Mouse (Mus musculus) olfactory bulb, adult 2 months (tissue): ENCODE measurements around the gene Abca13. TPM values are rescaled to one million over a fixed set of nuclear protein-coding genes. Genes with fewer than 3 reads are reported as not detected.

Experiments
- H3K27ac ChIP-seq: fragments of 200-500 bp; 2 replicates; pipeline ENCODE4 v1.5.1; 2012; ENCODE audit warnings: low read depth, low read length; ENCODE audit not compliant: insufficient read depth
- H3K4me1 ChIP-seq: fragments of 200-500 bp; 2 replicates; pipeline ENCODE4 v1.6.1; 2012; ENCODE audit warnings: low read length; ENCODE audit not compliant: control insufficient read depth, insufficient read depth
- H3K4me3 ChIP-seq: fragments of 200-500 bp; 2 replicates; pipeline ENCODE4 v1.5.1; 2012; ENCODE audit warnings: mild to moderate bottlenecking, low read depth, low read length, moderate library complexity; ENCODE audit not compliant: insufficient read depth
- CTCF ChIP-seq: fragments of 200-500 bp; IDR thresholded peaks from 2 replicates; pipeline ENCODE4 v1.5.1; 2012; ENCODE audit warnings: low read depth, mild to moderate bottlenecking, low read length, moderate library complexity; ENCODE audit not compliant: insufficient read depth
- POLR2A ChIP-seq: fragments of 200-500 bp; IDR thresholded peaks from 2 replicates; pipeline ENCODE4 v1.6.1; 2012; ENCODE audit warnings: mild to moderate bottlenecking, low read depth, low read length, moderate library complexity; ENCODE audit not compliant: insufficient read depth
- WGBS: fragments of 180-500 bp; shearing (Covaris S2); methylation state at CpG from one replicate; pipeline ENCODE4 v1.1.7; 2018; 5-methylcytosine and 5-hydroxymethylcytosine counted together
- polyA plus RNA-seq: library from polyadenylated mRNA; stranded (reverse); fragments of >200 nt; gene quantifications from 2 replicates; pipeline ENCODE4 v1.2.4, GENCODE M21; 2012; ENCODE audit warnings: low replicate concordance; ENCODE audit not compliant: missing spikeins, insufficient read depth, insufficient read length

Abca13 gene
- polyA plus RNA-seq, 1 experiment, result not detected

DNA sequence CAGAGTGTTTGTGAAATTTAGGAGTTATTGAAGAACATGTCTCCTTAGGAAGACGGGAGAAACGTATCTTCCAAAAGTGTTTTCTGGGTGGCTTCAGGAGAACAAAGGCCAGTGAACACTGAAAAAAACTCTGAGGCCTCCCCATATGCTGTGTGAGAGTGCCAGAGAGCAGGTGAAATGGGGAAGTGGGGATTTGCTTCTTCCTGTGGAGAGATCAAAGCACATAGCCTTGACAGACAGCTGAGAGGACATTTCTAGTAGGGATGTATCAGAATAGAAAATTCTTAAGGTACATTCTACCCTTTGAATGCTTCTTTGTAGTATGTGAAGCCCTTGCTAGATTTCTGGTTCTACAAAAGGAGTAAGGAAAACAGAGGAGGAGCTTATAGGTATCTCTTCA, 424.4 kb downstream of the Abca13 start:
- Histone ChIP-seq H3K4me3 (no peak overlapping the region), H3K27ac (no peak overlapping the region), H3K4me1 (no peaks in the 10 kb centered on the region)
- TF ChIP-seq CTCF (no peak), POLR2A (no peak)
- WGBS, result 76% methylated on average over 2 of the region's 2 CpGs

DNA sequence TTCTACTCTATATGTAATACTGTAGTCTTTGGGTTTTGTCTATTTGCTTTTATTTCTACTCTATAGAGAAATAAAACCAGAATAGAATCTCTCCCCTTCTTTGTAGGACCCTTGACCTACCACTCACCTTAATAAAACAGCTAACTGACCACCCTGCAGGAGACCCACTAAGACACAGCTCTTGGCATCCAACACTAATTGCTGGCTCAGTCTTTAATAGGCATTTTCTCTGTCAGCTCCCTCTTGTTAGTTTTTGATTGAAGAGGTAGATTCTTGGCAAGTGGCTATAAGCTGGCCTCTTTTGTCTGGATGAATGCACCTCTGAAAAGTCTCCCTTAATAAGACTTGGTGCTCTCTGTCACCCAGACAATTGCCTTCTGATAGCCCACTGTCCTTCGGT, 424.9 kb downstream of the Abca13 start:
- no peak overlapping the region for H3K4me3 ChIP-seq
- 45% methylated on average over 1 of the region's 1 CpGs for WGBS
- TF ChIP-seq POLR2A (no peak), CTCF (no peak)
- H3K27ac ChIP-seq, result no peak overlapping the region
- no peaks in the 10 kb centered on the region for H3K4me1 ChIP-seq

DNA sequence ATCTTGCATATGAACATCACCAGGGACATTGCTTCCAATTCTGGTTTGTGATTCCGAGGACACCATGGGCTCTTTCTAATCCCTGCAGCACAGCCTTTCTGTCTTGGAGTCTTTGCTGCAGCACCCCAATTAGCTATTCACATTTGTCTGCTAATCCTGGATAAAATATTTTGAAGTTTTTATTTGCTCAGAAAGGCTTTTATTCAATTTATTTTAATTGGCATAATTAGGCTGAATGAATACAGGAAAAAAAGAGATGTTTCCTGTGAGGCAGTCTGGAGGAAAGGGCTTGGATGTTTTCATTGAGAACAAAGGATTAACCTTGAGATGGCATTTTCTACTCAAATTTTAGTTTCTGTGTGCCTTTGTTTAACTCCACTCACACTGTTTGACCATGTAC, 428.2 kb downstream of the Abca13 start:
- TF ChIP-seq CTCF (no peak), POLR2A (no peak)
- 27% methylated on average over 1 of the region's 1 CpGs for WGBS
- H3K4me3 ChIP-seq, result no peak overlapping the region

DNA sequence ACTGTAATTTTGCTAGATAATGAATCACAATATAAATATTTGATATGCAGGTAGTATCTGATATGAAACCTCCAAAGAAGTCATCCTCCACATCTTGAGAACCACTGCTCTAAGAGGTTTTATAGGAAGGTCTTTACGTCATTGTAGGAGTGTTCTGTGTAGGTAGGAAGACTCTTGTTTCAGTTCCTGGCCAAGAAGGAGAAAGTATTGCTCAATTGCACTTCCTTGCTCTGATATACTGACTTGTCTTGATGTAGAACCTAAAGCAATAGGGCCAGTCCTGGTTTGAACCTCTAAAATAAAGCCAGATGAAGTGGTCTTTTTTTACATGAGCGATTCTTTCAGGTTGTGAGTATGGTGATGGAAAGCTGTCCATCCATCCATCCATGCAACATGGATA, 431.1 kb downstream of the Abca13 start:
- Histone ChIP-seq H3K27ac (no peak overlapping the region), H3K4me1 (no peaks in the 10 kb centered on the region), H3K4me3 (no peak overlapping the region)
- WGBS, result 91% methylated on average over 2 of the region's 2 CpGs
- no peak for TF ChIP-seq CTCF
- TF ChIP-seq POLR2A, result no peak

More for the DNA sequence above, 428.2 kb downstream of the Abca13 start:
- H3K4me1 ChIP-seq, result no peaks in the 10 kb centered on the region
- no peak overlapping the region for H3K27ac ChIP-seq

DNA sequence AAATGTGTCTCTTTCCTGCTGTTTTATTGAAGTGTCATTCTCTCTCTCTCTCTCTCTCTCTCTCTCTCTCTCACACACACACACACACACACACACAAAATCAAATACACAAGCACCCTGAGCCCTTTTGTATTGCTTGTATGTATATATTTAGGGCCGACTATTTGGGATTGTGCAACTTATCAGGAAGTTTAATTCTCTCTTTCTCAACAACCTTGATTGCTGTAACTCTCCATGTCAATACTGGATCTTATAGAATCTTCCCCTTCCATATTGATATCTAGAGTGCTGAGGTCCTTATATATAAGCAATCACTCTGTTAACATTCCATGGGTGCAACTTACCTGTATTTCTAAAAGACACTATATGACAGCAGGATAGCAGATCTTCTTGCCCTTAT, 433.0 kb downstream of the Abca13 start:
- Histone ChIP-seq H3K4me3 (no peak overlapping the region), H3K27ac (no peak overlapping the region), H3K4me1 (no peaks in the 10 kb centered on the region)
- WGBS, result 86% methylated on average over 1 of the region's 1 CpGs
- TF ChIP-seq POLR2A, result no peak
- no peak for TF ChIP-seq CTCF

GRCm38 (mm10) chr11:9625812-9626211, 434.1 kb downstream of the Abca13 start:
- Histone ChIP-seq H3K4me1 (no peaks in the 10 kb centered on the region), H3K27ac (no peak overlapping the region), H3K4me3 (no peak overlapping the region)
- TF ChIP-seq CTCF, result no peak
- no peak for TF ChIP-seq POLR2A
- WGBS, result 95% methylated on average over 1 of the region's 1 CpGs

GRCm38 (mm10) chr11:9647272-9647671, 455.5 kb downstream of the Abca13 start:
- WGBS, result 73% methylated on average over 3 of the region's 3 CpGs
- no peak overlapping the region for H3K27ac ChIP-seq
- no peak overlapping the region for H3K4me3 ChIP-seq
- no peak for TF ChIP-seq CTCF
- TF ChIP-seq POLR2A, result no peak
- no peaks in the 10 kb centered on the region for H3K4me1 ChIP-seq

DNA sequence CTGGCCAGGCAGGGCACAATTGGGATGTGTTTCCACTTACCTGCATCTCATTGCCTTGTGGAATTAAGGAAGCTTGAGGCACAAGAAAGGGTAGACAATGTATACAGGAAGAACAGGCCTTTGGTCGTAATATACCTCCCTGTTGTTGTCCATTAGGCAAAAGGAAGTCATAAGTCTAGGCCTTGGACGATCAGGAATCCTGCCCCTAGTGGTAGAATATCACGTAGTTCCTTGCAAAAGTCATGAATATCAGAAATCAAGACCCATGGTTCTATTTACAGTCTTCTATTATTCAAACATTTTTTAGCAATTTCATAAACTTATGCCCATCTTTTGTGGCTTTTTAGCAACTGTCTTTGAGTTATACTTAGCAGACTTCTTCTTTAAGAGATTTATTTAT, 456.2 kb downstream of the Abca13 start:
- no peaks in the 10 kb centered on the region for H3K4me1 ChIP-seq
- TF ChIP-seq CTCF, result no peak
- no peak for TF ChIP-seq POLR2A
- WGBS, result 72% methylated on average over 3 of the region's 3 CpGs
- H3K27ac ChIP-seq, result no peak overlapping the region
- H3K4me3 ChIP-seq, result no peak overlapping the region

- Histone ChIP-seq H3K27ac (no peak overlapping the region), H3K4me3 (no peak overlapping the region), H3K4me1 (no peaks in the 10 kb centered on the region)
- TF ChIP-seq CTCF, result no peak
- WGBS, result 94% methylated on average over 3 of the region's 3 CpGs
These were observed 475.0 kb downstream of the Abca13 start for GRCm38 (mm10) chr11:9666648-9667255.

GRCm38 (mm10) chr11:9669430-9669829, 477.7 kb downstream of the Abca13 start:
- Histone ChIP-seq H3K4me1 (no peaks in the 10 kb centered on the region), H3K27ac (no peak overlapping the region), H3K4me3 (no peak overlapping the region)
- TF ChIP-seq CTCF (no peak), POLR2A (no peak)
- 78% methylated on average over 1 of the region's 1 CpGs for whole genome bisulfite sequencing
